35 mouse cellular contexts compared by ENCODE assay signal in genomic region chr4:8203367-8203766, GRCm38 (mm10).
"Had no signal": no experiment of that assay in that cellular context is flagged by ENCODE, and none has a peak within 500 bp of the region (broad histone marks: within the 10 kb centered on the region; RNA-seq: fewer than 3 reads in every experiment).

No protein-coding gene starts in this region.

- H3K27ac ChIP-seq: heart, adult 2 months; heart, embryonic 10.5 days; heart, embryonic 13.5 days; heart, embryonic 15.5 days; hindbrain, embryonic 10.5 days; hindbrain, embryonic 12.5 days; hindbrain, embryonic 13.5 days; hindbrain, embryonic 14.5 days; hindbrain, embryonic 15.5 days; hindbrain, postnatal 0 days; intestine, embryonic 15.5 days; kidney, embryonic 15.5 days; kidney, postnatal 0 days; layer of hippocampus, adult 2 months had no signal

- H3K4me1 ChIP-seq: hindbrain, embryonic 10.5 days; hindbrain, embryonic 12.5 days; hindbrain, embryonic 13.5 days; hindbrain, embryonic 15.5 days; kidney, embryonic 15.5 days had no signal

- DNase-seq: heart, adult 18-20 months; heart, adult 2 months; heart, postnatal 10 days; heart, postnatal 14 days; heart, postnatal 36 days; heart, postnatal 4 days; kidney, adult 11 months; kidney, adult 18-20 months; kidney, adult 2 months; kidney, adult 8-10 months; kidney, adult 9 months; kidney, postnatal 10 days; kidney, postnatal 14 days; kidney, postnatal 25 days; kidney, postnatal 36 days; kidney, postnatal 4 days; layer of hippocampus, adult 9-11 months; layer of hippocampus, postnatal 36 days had no signal

- H3K4me3 ChIP-seq: heart, adult 2 months; heart, embryonic 10.5 days; heart, embryonic 12.5 days; heart, embryonic 13.5 days; heart, embryonic 15.5 days; hindbrain, embryonic 10.5 days; hindbrain, embryonic 12.5 days; hindbrain, embryonic 13.5 days; hindbrain, embryonic 15.5 days; intestine, embryonic 15.5 days; kidney, embryonic 15.5 days; layer of hippocampus, adult 2 months had no signal

- ATAC-seq: hindbrain, embryonic 16.5 days; hindbrain, postnatal 0 days; inflammation-experienced regulatory T-cells, adult 6 months; intestine, embryonic 15.5 days had no signal

- H3K36me3 ChIP-seq: heart, embryonic 10.5 days; heart, embryonic 12.5 days; heart, embryonic 13.5 days; heart, embryonic 15.5 days; hindbrain, embryonic 10.5 days; hindbrain, embryonic 12.5 days; hindbrain, embryonic 13.5 days; hindbrain, embryonic 15.5 days; intestine, embryonic 15.5 days; kidney, embryonic 15.5 days had no signal

- H3K9ac ChIP-seq: heart, embryonic 12.5 days; heart, embryonic 13.5 days; heart, embryonic 15.5 days; hindbrain, embryonic 12.5 days; hindbrain, embryonic 13.5 days; hindbrain, embryonic 14.5 days; hindbrain, embryonic 15.5 days; intestine, embryonic 15.5 days; kidney, embryonic 15.5 days had no signal

- H3K4me2 ChIP-seq: heart, embryonic 11.5 days; heart, embryonic 12.5 days; heart, embryonic 13.5 days; heart, embryonic 15.5 days; hindbrain, embryonic 12.5 days; hindbrain, embryonic 13.5 days; hindbrain, embryonic 14.5 days; hindbrain, embryonic 15.5 days; intestine, embryonic 15.5 days; kidney, embryonic 15.5 days had no signal

- H3K9me3 ChIP-seq: heart, embryonic 10.5 days; heart, embryonic 12.5 days; heart, embryonic 13.5 days; heart, embryonic 15.5 days; hindbrain, embryonic 10.5 days; hindbrain, embryonic 12.5 days; hindbrain, embryonic 13.5 days; hindbrain, embryonic 15.5 days; intestine, embryonic 15.5 days; kidney, embryonic 15.5 days had no signal

- H3K27me3 ChIP-seq: heart, embryonic 12.5 days; heart, embryonic 13.5 days; heart, embryonic 15.5 days; hindbrain, embryonic 12.5 days; hindbrain, embryonic 13.5 days; hindbrain, embryonic 15.5 days; intestine, embryonic 15.5 days; kidney, embryonic 15.5 days had no signal
